Mouse (Mus musculus): ENCODE measurements around the gene Xkr7.

Xkr7 gene

GRCm38 (mm10) chr2:153031126-153032082 lies at the start of gene Xkr7:
TSS of gene Xkr7 (plus strand) at chr2:153031852.
- no peak for DNase-seq

GRCm38 (mm10) chr2:152985582-152985981 lies 46.1 kb upstream of the Xkr7 start:
- no peak for DNase-seq

GRCm38 (mm10) chr2:152991529-152991928 lies 40.1 kb upstream of the Xkr7 start:
- DNase-seq, result no peak

- no peak for DNase-seq
Observed at GRCm38 (mm10) chr2:152997046-152997445, 34.6 kb upstream of the Xkr7 start.

- DNase-seq, result peak; percentile 7 to 38
Observed at GRCm38 (mm10) chr2:153002492-153003248, 29.0 kb upstream of the Xkr7 start.

- DNase-seq, result no peak
Observed at GRCm38 (mm10) chr2:153003681-153004338, 27.8 kb upstream of the Xkr7 start.

GRCm38 (mm10) chr2:153005981-153006380 lies 25.7 kb upstream of the Xkr7 start:
- no peak for DNase-seq

- no peak for DNase-seq
Observed at GRCm38 (mm10) chr2:153009192-153009973, 22.3 kb upstream of the Xkr7 start.

- DNase-seq, result no peak
Observed at GRCm38 (mm10) chr2:153013724-153014515, 17.7 kb upstream of the Xkr7 start.

- DNase-seq, result peak; percentile 96 to 97
Observed at GRCm38 (mm10) chr2:153014758-153015593, 16.7 kb upstream of the Xkr7 start, which contains the start of gene Pdrg1. TSS of gene Pdrg1 (minus strand) at chr2:153015427.

- DNase-seq, result no peak
Observed at GRCm38 (mm10) chr2:153015804-153016203, 15.8 kb upstream of the Xkr7 start.

GRCm38 (mm10) chr2:153016786-153017185 lies 14.9 kb upstream of the Xkr7 start:
- DNase-seq, result no peak

GRCm38 (mm10) chr2:153019355-153019754 lies 12.3 kb upstream of the Xkr7 start:
- DNase-seq, result no peak

GRCm38 (mm10) chr2:153021163-153021562 lies 10.5 kb upstream of the Xkr7 start:
- no peak for DNase-seq

GRCm38 (mm10) chr2:153022855-153023254 lies 8.8 kb upstream of the Xkr7 start:
- no peak for DNase-seq

GRCm38 (mm10) chr2:153026052-153026451 lies 5.6 kb upstream of the Xkr7 start:
- DNase-seq, result no peak

- DNase-seq, result no peak
Observed at GRCm38 (mm10) chr2:153027501-153027900, 4.2 kb upstream of the Xkr7 start.

GRCm38 (mm10) chr2:153030422-153030821 lies 1.2 kb upstream of the Xkr7 start:
- no peak for DNase-seq

- peak; percentile 88 to 89 for DNase-seq
Observed at GRCm38 (mm10) chr2:153032083-153032842, 611 bp downstream of the Xkr7 start.

GRCm38 (mm10) chr2:153032973-153033372 lies 1.3 kb downstream of the Xkr7 start:
- DNase-seq, result no peak

Measured in B cell, adult 2 months (primary cell).